38 mouse cellular contexts compared by ENCODE assay signal in the genomic region with DNA sequence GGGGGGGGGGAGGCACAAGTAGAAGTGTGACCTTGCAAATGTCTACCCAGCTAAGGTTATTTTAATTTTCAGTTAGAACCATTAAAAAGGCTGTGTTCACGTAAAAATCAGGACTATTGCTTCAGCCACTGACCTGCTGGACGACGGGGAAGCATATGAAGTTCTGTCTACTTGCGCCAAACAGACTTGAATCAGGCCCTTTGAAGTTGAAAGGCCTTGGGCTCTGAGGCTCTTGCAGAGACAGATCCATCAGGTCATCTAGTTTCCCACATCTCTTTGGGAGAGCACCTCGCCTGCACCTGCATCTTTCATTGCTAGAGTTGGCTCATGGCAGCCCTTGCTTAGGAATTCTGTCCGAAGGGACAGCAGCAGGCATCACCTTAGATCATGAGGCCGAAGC. TPM values are rescaled to one million over a fixed set of nuclear protein-coding genes. Genes with fewer than 3 reads are reported as not detected.
"Had no signal": no experiment of that assay in that cellular context is flagged by ENCODE, and none has a peak within 500 bp of the region (broad histone marks: within the 10 kb centered on the region; RNA-seq: fewer than 3 reads in every experiment).

No protein-coding gene starts in this region.

- H3K36me3 ChIP-seq: heart, embryonic 15.5 days; hindbrain, embryonic 13.5 days; hindbrain, embryonic 15.5 days; intestine, embryonic 15.5 days had no signal

- H3K4me2 ChIP-seq: heart, embryonic 11.5 days; heart, embryonic 12.5 days; heart, embryonic 13.5 days; heart, embryonic 15.5 days; hindbrain, embryonic 12.5 days; hindbrain, embryonic 13.5 days; hindbrain, embryonic 14.5 days; hindbrain, embryonic 15.5 days; intestine, embryonic 15.5 days; kidney, embryonic 15.5 days had no signal

- H3K9ac ChIP-seq: heart, embryonic 12.5 days; heart, embryonic 13.5 days; heart, embryonic 15.5 days; hindbrain, embryonic 12.5 days; hindbrain, embryonic 13.5 days; hindbrain, embryonic 14.5 days; hindbrain, embryonic 15.5 days; intestine, embryonic 15.5 days; kidney, embryonic 15.5 days had no signal

- ATAC-seq: hindbrain, embryonic 16.5 days; hindbrain, postnatal 0 days; inflammation-experienced regulatory T-cells, adult 6 months; intestine, embryonic 15.5 days; intestine, embryonic 16.5 days; intestine, postnatal 0 days had no signal

- H3K27ac ChIP-seq: heart, embryonic 10.5 days; heart, embryonic 13.5 days; heart, embryonic 15.5 days; hindbrain, embryonic 10.5 days; hindbrain, embryonic 12.5 days; hindbrain, embryonic 13.5 days; hindbrain, embryonic 14.5 days; hindbrain, embryonic 15.5 days; hindbrain, postnatal 0 days; intestine, embryonic 15.5 days; kidney, embryonic 15.5 days; kidney, postnatal 0 days; layer of hippocampus, adult 2 months had no signal

- H3K4me3 ChIP-seq: heart, embryonic 10.5 days; heart, embryonic 12.5 days; heart, embryonic 13.5 days; heart, embryonic 15.5 days; hindbrain, embryonic 10.5 days; hindbrain, embryonic 12.5 days; hindbrain, embryonic 13.5 days; hindbrain, embryonic 15.5 days; intestine, embryonic 15.5 days; kidney, embryonic 15.5 days; layer of hippocampus, adult 2 months had no signal

- DNase-seq: heart, postnatal 10 days; heart, postnatal 14 days; heart, postnatal 36 days; heart, postnatal 4 days; kidney, adult 11 months; kidney, adult 18-20 months; kidney, adult 2 months; kidney, adult 8-10 months; kidney, adult 9 months; kidney, postnatal 10 days; kidney, postnatal 14 days; kidney, postnatal 25 days; kidney, postnatal 36 days; kidney, postnatal 4 days; layer of hippocampus, adult 9-11 months; layer of hippocampus, postnatal 36 days had no signal

- H3K9me3 ChIP-seq: heart, embryonic 10.5 days; heart, embryonic 12.5 days; heart, embryonic 13.5 days; heart, embryonic 15.5 days; hindbrain, embryonic 10.5 days; hindbrain, embryonic 12.5 days; hindbrain, embryonic 13.5 days; hindbrain, embryonic 15.5 days; intestine, embryonic 15.5 days; kidney, embryonic 15.5 days had no signal

- H3K27me3 ChIP-seq: heart, embryonic 12.5 days; heart, embryonic 13.5 days; heart, embryonic 15.5 days; hindbrain, embryonic 12.5 days; hindbrain, embryonic 13.5 days; hindbrain, embryonic 15.5 days; intestine, embryonic 15.5 days; kidney, embryonic 15.5 days had no signal

RNA-seq across cellular contexts. Expression of a gene that starts 5.7 kb away (rescaled TPM):
- polyA plus RNA-seq: heart, embryonic 11.5 days; kidney, adult 2 months; large intestine, adult 2 months had no signal

RNA-seq across cellular contexts. Expression of a gene that starts 24.1 kb away (rescaled TPM):
- polyA plus RNA-seq: heart, embryonic 12.5 days; inflammation-experienced regulatory T-cells, adult 6 months; intestine, embryonic 14.5 days; intestine, embryonic 15.5 days; intestine, embryonic 16.5 days; intestine, postnatal 0 days; kidney, embryonic 14.5 days; kidney, embryonic 15.5 days; kidney, postnatal 0 days; large intestine, adult 2 months had no signal
